Mouse (Mus musculus): ENCODE data around the gene Fn1. TPM values are rescaled to one million over a fixed set of nuclear protein-coding genes. Genes with fewer than 3 reads are reported as not detected.

Gene Fn1
- total and polyA plus RNA-seq, 3 experiments: 40.5 to 95.9 (median 58.2) TPM

- peak within 1 kb of the TSS; percentile 71 for H3K27ac ChIP-seq
- peak within 1 kb of the TSS; percentile 81 for H3K4me3 ChIP-seq
- TF ChIP-seq CTCF (IDR thresholded peaks at IDR 0.05) (peak; percentile 7; the same call in 1 of the 2 replicates), POLR2A (IDR thresholded peaks at IDR 0.05; ENCODE audit: insufficient read depth, low read depth, low read length) (peak; percentile 40), EP300 (IDR thresholded peaks at IDR 0.05; ENCODE audit: insufficient read depth, low read depth, low read length) (0 out of 2 replicates have a peak, but pooled peaks have one; percentile 48)
- WGBS: 2% methylated on average over 55 of the region's 55 CpGs
- peaks cover 5% of the 10 kb centered on the region for H3K36me3 ChIP-seq (ENCODE audit: control insufficient read depth, insufficient read depth, low read length)
- H3K9ac ChIP-seq (ENCODE audit: low read depth, low read length): peak within 1 kb of the TSS; percentile 93
- H3K79me2 ChIP-seq (replicated peaks; ENCODE audit: control insufficient read depth, insufficient read depth, low read length): no peaks in the 10 kb centered on the region; the same call in 1 of the 2 replicates
- intact Hi-C loops (cut with DNase I): loop anchor here (10.0 kb wide), 1 partner anchor 452 kb away; the partner anchor contains the start of gene Bard1
- no peaks in the 10 kb centered on the region for H3K27me3 ChIP-seq (ENCODE audit: control insufficient read depth, insufficient read depth, low read length)
- DNase-seq: peak; percentile 92 to 95
- H3K4me1 ChIP-seq (ENCODE audit: control insufficient read depth, insufficient read depth, low read length): peaks cover 5% of the 10 kb centered on the region
Observed at GRCm38 (mm10) chr1:71556688-71557612, 96.0 kb downstream of the Fn1 start, which contains the start of gene Atic. Atic (plus strand) TSS chr1:71557150.

GRCm38 (mm10) chr1:71550626-71551195, 102.3 kb downstream of the Fn1 start:
- TF ChIP-seq EP300 (IDR thresholded peaks at IDR 0.05; ENCODE audit: insufficient read depth, low read depth, low read length) (no peak), POLR2A (IDR thresholded peaks at IDR 0.05; ENCODE audit: insufficient read depth, low read depth, low read length) (no peak), CTCF (IDR thresholded peaks at IDR 0.05) (no peak)
- Histone ChIP-seq H3K79me2 (replicated peaks; ENCODE audit: control insufficient read depth, insufficient read depth, low read length) (no peaks in the 10 kb centered on the region), H3K36me3 (ENCODE audit: control insufficient read depth, insufficient read depth, low read length) (no peaks in the 10 kb centered on the region), H3K9ac (ENCODE audit: low read depth, low read length) (no peak overlapping the region), H3K4me1 (ENCODE audit: control insufficient read depth, insufficient read depth, low read length) (no peaks in the 10 kb centered on the region), H3K27ac (no peak overlapping the region), H3K4me3 (no peak overlapping the region), H3K27me3 (ENCODE audit: control insufficient read depth, insufficient read depth, low read length) (no peaks in the 10 kb centered on the region)
- intact Hi-C loops (cut with DNase I): loop anchor here (10.0 kb wide), 1 partner anchor 446 kb away; the partner anchor contains the start of gene Bard1
- 75% methylated on average over 10 of the region's 10 CpGs for WGBS
- DNase-seq: no peak

GRCm38 (mm10) chr1:71540437-71540836, 112.6 kb downstream of the Fn1 start:
- TF ChIP-seq EP300 (IDR thresholded peaks at IDR 0.05; ENCODE audit: insufficient read depth, low read depth, low read length) (no peak), CTCF (IDR thresholded peaks at IDR 0.05) (no peak), POLR2A (IDR thresholded peaks at IDR 0.05; ENCODE audit: insufficient read depth, low read depth, low read length) (no peak)
- 76% methylated on average over 3 of the region's 3 CpGs for WGBS
- DNase-seq: peak; percentile 23 to 25
- H3K4me1 ChIP-seq (ENCODE audit: control insufficient read depth, insufficient read depth, low read length): no peaks in the 10 kb centered on the region
- intact Hi-C loops (cut with DNase I): no loop called here
- H3K27ac ChIP-seq: no peak overlapping the region
- no peaks in the 10 kb centered on the region for H3K36me3 ChIP-seq (ENCODE audit: control insufficient read depth, insufficient read depth, low read length)
- H3K9ac ChIP-seq (ENCODE audit: low read depth, low read length): no peak overlapping the region
- no peaks in the 10 kb centered on the region for H3K27me3 ChIP-seq (ENCODE audit: control insufficient read depth, insufficient read depth, low read length)
- H3K79me2 ChIP-seq (replicated peaks; ENCODE audit: control insufficient read depth, insufficient read depth, low read length): no peaks in the 10 kb centered on the region
- no peak overlapping the region for H3K4me3 ChIP-seq

GRCm38 (mm10) chr1:71539641-71540040, 113.4 kb downstream of the Fn1 start:
- Histone ChIP-seq H3K79me2 (replicated peaks; ENCODE audit: control insufficient read depth, insufficient read depth, low read length) (no peaks in the 10 kb centered on the region), H3K36me3 (ENCODE audit: control insufficient read depth, insufficient read depth, low read length) (no peaks in the 10 kb centered on the region), H3K4me3 (no peak overlapping the region), H3K27ac (no peak overlapping the region), H3K27me3 (ENCODE audit: control insufficient read depth, insufficient read depth, low read length) (no peaks in the 10 kb centered on the region), H3K9ac (ENCODE audit: low read depth, low read length) (no peak overlapping the region), H3K4me1 (ENCODE audit: control insufficient read depth, insufficient read depth, low read length) (no peaks in the 10 kb centered on the region)
- WGBS: 87% methylated on average over 4 of the region's 4 CpGs
- intact Hi-C loops (cut with DNase I): no loop called here
- DNase-seq: no peak
- no peak for TF ChIP-seq EP300 (IDR thresholded peaks at IDR 0.05; ENCODE audit: insufficient read depth, low read depth, low read length)
- TF ChIP-seq CTCF (IDR thresholded peaks at IDR 0.05): no peak
- no peak for TF ChIP-seq POLR2A (IDR thresholded peaks at IDR 0.05; ENCODE audit: insufficient read depth, low read depth, low read length)

Other genes with a start within 250 kb of the Fn1 start
- gene Abca12, start 238.3 kb downstream of the Fn1 start, total RNA-seq (2021): 1 to 10 TPM; 3.2 to 5.2 TPM
- gene Abca12, start 238.3 kb downstream of the Fn1 start, polyA plus RNA-seq (2012; rRNA removed): 0.68 and 1.8 TPM in 2 replicates
- gene Atic, start 96.0 kb downstream of the Fn1 start, total RNA-seq (2021): 10 to 100 TPM; 21.5 to 23.3 TPM
- 15.3 and 21.8 TPM in 2 replicates for gene Atic, start 96.0 kb downstream of the Fn1 start, polyA plus RNA-seq (2012; rRNA removed)

All from heart, adult 2 months (tissue).